Mouse (Mus musculus) WW6 (cell line): ENCODE measurements around the gene Hbq1b.
"Not testable (repeated sequence)": the region's sequence is repeated elsewhere in the genome, so short reads cannot be mapped to it uniquely, and the experiment has no call there.

ENCODE experiments used
- DNase-seq: peaks from one replicate; pipeline ENCODE4 v3.0.0-alpha.2; 2013; ENCODE audit warnings: low read depth, low spot score

The Hbq1b gene

GRCm38 (mm10) chr11:32286695-32287492, at the start of gene Hbq1b:
Hbq1b (plus strand) TSS chr11:32286965.
- not testable (repeated sequence) for DNase-seq

DNA sequence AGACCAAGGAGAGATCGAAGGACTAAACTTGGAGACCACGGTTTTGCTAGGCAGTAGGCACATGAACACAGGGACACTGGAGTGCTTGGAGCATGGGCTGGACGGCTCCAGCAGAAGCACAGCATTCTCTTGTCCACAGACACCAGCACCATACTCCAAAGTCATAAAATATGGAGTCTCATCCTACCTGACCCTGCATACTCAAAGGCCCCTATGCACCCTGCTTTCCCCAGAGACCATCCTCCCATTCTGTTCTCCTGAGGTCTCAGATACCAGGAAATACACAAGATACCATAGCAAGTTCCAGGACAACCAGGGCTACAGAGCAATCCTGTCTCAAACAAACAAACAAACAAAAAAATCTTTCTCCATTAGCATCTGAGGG, 49.4 kb upstream of the Hbq1b start:
- DNase-seq, result no peak

GRCm38 (mm10) chr11:32238093-32238860, 48.5 kb upstream of the Hbq1b start:
- DNase-seq, result no peak

- DNase-seq, result no peak
Observed at GRCm38 (mm10) chr11:32241391-32241790, 45.4 kb upstream of the Hbq1b start.

- DNase-seq, result no peak
Observed at GRCm38 (mm10) chr11:32242209-32242608, 44.6 kb upstream of the Hbq1b start.

DNA sequence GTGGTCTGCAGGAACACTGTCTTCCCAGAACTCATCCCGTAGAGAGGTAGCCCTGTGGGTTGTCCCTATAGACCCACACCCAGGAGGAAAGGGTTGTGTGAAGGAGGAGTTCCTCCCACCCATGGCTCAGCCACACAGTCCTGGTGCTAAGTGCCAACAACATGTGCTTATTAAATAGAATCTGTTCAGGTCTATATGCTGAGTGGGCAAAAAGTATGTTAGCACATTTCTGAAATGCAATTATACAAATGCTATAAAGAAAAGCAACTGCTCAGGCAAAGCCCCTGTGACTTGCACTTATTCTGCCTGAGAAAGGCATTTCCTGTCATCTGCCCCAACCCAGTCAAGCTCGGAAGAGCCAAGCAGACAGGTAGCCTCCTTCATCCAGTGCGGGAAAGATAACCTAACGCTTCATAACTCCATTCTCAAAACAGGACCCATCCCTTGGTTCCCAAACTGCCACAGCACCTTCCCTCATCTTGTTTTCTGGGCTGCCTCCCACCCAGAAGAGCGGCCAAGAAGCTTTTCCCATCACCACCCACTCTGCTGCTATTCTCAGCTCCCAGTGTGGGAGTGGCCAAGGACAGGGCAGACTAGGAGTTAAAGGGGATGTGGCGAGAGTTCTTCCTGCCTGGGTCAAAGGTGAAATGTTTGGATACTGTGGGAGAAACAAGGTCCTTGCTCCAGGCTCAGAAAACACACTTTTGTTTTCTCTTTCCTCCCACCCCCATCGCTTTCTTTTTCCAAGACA, 43.4 kb upstream of the Hbq1b start:
- DNase-seq, result no peak

GRCm38 (mm10) chr11:32244064-32244463, 42.7 kb upstream of the Hbq1b start:
- no peak for DNase-seq

DNA sequence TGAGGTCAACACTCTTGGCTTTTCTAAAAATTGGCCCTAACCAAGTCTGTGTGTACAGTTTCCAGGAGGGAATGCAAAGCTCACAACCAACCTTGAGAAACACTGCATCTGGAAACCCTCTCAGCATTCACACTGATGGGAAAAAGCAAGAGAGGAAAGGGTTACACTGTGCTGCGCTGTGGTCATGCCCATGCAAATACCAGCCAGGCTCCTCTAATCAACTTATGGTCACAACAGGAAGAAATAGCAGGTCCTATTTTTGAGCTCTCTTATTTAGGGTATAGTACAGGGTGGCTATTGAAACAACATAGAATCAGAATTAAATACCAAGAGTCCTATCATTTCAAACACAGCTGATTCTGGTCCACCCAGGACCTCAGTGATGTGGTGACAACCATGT, 42.1 kb upstream of the Hbq1b start:
- DNase-seq, result no peak

DNA sequence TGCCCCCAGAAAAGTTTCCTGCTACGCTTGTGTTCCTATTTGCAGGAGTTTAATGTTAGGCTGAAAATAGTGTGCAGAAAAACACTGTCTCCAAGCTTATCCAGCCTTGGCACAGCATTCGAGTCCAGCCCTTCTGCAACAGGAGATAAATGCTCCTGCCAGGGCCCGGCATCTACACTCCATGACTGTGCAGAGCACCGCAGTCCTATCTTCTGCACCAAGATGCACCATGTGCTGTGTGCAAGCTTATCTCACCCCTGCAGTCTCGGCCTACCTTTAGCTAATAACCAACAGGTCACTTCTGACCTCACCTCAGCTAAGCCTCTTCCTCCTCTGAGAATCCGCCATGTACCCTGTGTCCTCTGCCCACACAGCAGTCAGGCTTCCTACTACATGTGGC, 41.2 kb upstream of the Hbq1b start:
- no peak for DNase-seq

DNA sequence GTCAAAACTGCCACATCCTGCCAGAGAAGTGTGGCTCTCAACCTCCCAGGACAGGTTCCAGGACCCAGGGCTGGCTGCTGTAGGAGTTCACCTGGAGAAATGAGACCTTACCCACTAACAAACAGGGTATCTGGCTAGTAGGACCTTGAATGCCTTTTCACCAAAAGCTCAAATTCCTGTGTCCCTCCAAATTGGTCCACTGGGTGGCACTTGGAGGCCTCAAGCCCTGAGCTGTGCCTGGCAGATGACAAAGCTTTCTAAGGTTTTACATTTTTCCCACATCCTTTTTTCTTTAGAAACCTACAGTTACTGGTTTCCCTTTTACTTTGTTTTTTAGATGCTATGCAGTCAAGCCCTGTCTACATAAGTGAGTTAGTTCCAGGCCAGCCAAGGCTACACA, 39.7 kb upstream of the Hbq1b start:
- DNase-seq, result no peak

DNA sequence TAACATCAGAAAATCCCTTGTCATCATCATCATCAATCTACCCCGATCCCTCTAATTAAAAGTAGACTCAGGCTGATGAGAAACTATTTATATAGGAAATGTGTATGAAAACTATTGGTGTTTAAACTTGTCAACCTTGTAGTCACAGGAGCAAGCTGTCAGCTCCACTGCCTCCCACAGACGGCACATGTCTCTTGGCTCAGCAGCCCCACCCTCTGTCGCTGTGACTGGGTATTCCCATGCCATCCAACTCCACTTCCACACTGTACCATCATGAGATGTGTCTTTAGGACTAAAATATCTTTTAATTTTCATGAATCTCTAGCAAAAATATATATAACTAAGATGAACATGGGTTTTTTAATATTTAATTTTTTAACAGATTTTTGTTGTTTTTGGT, 38.4 kb upstream of the Hbq1b start:
- no peak for DNase-seq

- no peak for DNase-seq
Observed at GRCm38 (mm10) chr11:32250880-32251763, 35.6 kb upstream of the Hbq1b start.

DNA sequence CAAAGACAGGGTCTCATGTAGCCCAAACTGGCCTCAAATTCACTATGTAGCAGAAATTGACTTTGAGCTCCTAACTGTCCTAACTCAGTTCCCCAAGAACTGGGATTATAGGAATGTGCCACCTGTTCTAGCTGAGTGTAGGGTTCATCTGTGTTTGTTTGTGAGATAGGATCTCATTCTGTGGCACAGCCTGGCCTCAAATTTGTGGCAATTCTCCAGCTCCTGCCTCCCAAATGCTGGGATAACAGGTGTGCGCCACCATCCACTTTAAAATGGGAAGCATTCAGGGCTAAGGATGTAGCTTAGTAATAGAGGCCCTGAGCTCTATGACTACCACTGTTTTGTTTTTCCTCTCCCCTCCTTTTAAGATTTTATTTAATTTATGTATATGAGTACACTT, 33.6 kb upstream of the Hbq1b start:
- DNase-seq, result no peak

DNA sequence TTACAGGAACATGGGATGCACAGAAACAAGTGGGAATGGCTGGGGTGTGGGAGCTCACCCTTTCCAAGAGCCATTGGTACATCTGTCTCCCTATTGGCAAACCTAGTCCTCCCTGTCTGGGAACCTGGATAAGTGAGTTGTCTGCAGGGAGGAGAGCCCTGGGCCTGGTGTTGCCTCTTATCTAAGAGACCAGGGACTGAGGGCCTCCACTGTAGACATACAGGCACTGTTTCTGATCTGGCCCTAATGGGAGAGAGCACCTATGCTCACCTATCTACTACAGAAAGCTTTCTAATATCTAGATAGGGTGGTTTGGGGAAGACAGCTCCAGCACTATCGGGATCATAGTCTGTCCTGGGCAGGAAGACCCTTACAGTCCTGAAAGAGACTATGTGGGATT, 30.6 kb upstream of the Hbq1b start:
- no peak for DNase-seq

- DNase-seq, result no peak
Observed at GRCm38 (mm10) chr11:32256566-32256965, 30.2 kb upstream of the Hbq1b start.

GRCm38 (mm10) chr11:32262674-32263415, 23.9 kb upstream of the Hbq1b start:
- no peak for DNase-seq

DNA sequence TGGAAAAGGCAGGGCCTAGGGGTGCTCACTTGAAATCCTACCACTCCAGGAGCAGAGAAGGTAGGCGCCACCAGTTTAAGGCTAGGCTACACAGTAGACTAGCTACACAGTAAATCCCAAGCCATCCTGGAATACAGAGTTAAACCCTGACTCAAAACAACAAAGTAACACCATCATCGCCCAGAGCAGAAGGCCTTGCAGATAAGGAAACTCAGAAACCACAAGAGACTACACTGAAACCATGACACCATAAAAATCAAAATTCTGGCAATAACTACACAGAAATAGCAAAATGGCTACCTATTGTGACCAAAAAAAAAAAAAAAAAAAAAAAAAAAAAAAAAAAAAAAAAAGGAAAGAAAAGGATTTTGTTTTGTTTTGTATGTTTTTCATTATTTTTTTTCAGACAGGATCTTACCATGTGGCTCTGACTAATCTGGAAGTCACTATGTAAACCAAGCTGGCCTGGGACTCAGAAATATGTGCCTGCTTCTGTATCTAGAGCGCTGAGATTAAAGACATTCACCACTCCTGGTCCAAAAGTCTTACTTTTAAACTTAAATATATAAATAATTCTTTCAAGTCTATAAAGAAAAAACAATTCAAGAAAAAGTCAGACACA, 21.5 kb upstream of the Hbq1b start:
- DNase-seq, result no peak

- DNase-seq, result no peak
Observed at GRCm38 (mm10) chr11:32266194-32266593, 20.6 kb upstream of the Hbq1b start.

GRCm38 (mm10) chr11:32266776-32267175, 20.0 kb upstream of the Hbq1b start:
- DNase-seq, result no peak

GRCm38 (mm10) chr11:32267188-32267884, 19.4 kb upstream of the Hbq1b start, which contains the start of gene Nprl3:
Nprl3 (minus strand) TSS chr11:32267707.
- peak; percentile 92 for DNase-seq
